Mouse (Mus musculus) lung, postnatal 0 days (tissue): ENCODE data around the gene Plekhm1.

Source experiments
- CTCF ChIP-seq: IDR thresholded peaks from 2 replicates; pipeline ENCODE4 v1.5.1; 2016; ENCODE audit warnings: antibody characterized with exemption, mild to moderate bottlenecking
- EP300 ChIP-seq: IDR thresholded peaks from 2 replicates; pipeline ENCODE4 v1.6.1; 2016; ENCODE audit warnings: antibody characterized with exemption, mild to moderate bottlenecking, control low read depth

DNA sequence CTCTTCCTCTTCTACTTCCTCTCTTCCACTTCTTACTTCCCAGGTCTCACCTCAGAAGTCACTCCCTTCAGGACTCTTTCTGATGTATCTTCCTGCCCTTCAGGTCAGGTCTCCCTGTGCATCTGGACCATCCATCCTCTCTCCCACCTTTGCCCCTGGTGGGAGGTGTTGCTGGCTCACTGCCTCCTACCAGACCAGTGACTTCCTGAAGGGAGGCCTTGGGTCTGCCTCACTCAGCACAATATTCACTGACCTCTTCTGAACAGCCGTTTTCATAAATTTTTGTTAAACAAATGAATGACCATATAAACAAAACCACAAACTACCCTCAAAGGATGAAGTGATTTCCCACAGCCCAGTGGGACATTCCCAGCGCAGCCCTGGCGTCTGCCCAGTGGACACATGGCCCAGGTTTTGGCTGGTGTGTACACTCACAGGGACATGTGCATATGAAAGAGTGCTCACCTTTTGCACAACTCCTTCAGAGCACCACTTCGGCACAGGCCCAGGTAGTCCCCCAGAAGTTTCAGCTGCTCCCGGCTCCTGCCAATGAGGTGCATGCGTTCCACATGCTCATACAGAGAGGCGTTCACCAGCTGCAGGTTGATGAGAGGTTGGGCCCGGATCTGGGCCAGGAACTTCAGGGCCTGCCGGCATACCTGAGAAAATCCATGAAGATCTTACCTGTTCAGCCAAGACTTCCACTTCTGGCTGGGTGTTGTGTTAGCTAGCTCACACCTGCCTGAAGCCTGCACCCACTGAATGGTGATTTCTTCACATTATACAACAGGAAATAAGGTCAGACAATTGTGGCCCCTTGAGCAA lies 41.9 kb downstream of the Plekhm1 start:
- TF ChIP-seq EP300 (no peak), CTCF (no peak)
